Mouse (Mus musculus) heart, postnatal 0 days (tissue): ENCODE measurements at regions not wholly inside any gene's neighbourhood (a gene's known extent, or its start where the extent isn't known, plus 50 kb on each side); places are given as distances from the start of the nearest gene placed in this dataset.
"Not testable (repeated sequence)": the region's sequence is repeated elsewhere in the genome, so short reads cannot be mapped to it uniquely, and the experiment has no call there.

Source experiments
- ATAC-seq: fragments of 200-750 bp; cut with Nextera tagmentation; 2 replicates; pipeline ENCODE4 v1.8.0; 2017; ENCODE audit warnings: low read depth, moderate number of reproducible peaks, moderate library complexity; ENCODE audit not compliant: insufficient read depth
- DNase-seq: peaks from one replicate; pipeline ENCODE4 v3.0.0-alpha.2; 2016; ENCODE audit warnings: low spot score
- H3K27ac ChIP-seq: fragments of 300-500 bp; sonication (generic); 2 replicates; pipeline ENCODE4 v1.5.1; 2014; ENCODE audit warnings: low read depth, mild to moderate bottlenecking
- H3K27me3 ChIP-seq: fragments of 300-500 bp; sonication (generic); 2 replicates; pipeline ENCODE4 v1.6.1; 2014; ENCODE audit warnings: low read length, mixed read lengths; ENCODE audit not compliant: control insufficient read depth, insufficient read depth
- H3K36me3 ChIP-seq: fragments of 300-500 bp; sonication (generic); replicated peaks from 2 replicates; pipeline ENCODE4 v1.6.1; 2014; ENCODE audit warnings: low read length, mixed read lengths; ENCODE audit not compliant: control insufficient read depth, insufficient read depth
- H3K4me1 ChIP-seq: fragments of 300-500 bp; sonication (generic); 2 replicates; pipeline ENCODE4 v1.6.1; 2014; ENCODE audit warnings: antibody characterized with exemption; ENCODE audit not compliant: control insufficient read depth, insufficient read depth
- H3K4me2 ChIP-seq: fragments of 300-500 bp; sonication (generic); 2 replicates; pipeline ENCODE4 v1.6.1; 2014; ENCODE audit warnings: low read depth, mild to moderate bottlenecking, low read length, moderate library complexity
- H3K4me3 ChIP-seq: fragments of 300-500 bp; sonication (generic); 2 replicates; pipeline ENCODE4 v1.5.1; 2014; ENCODE audit warnings: low read depth, low read length
- H3K9ac ChIP-seq: fragments of 300-500 bp; sonication (generic); replicated peaks from 2 replicates; pipeline ENCODE4 v1.6.1; 2014; ENCODE audit warnings: low read depth, low read length, mixed read lengths
- H3K9me3 ChIP-seq: fragments of 300-500 bp; sonication (generic); replicated peaks from 2 replicates; pipeline ENCODE4 v1.6.1; 2016; ENCODE audit warnings: low read length; ENCODE audit not compliant: control insufficient read depth
- CTCF ChIP-seq: IDR thresholded peaks from 2 replicates; pipeline ENCODE4 v1.5.1; 2016; ENCODE audit warnings: antibody characterized with exemption, control low read depth, low read depth
- EP300 ChIP-seq: IDR thresholded peaks from 2 replicates; pipeline ENCODE4 v1.6.1; 2016; ENCODE audit warnings: antibody characterized with exemption, low read depth
- WGBS: fragments of 180-500 bp; shearing (Covaris S2); extraction: QIAGEN DNeasy Blood & Tissue Kit; methylation state at CpG from one replicate; pipeline ENCODE4 v1.1.7; 2014; 5-methylcytosine and 5-hydroxymethylcytosine counted together

DNA sequence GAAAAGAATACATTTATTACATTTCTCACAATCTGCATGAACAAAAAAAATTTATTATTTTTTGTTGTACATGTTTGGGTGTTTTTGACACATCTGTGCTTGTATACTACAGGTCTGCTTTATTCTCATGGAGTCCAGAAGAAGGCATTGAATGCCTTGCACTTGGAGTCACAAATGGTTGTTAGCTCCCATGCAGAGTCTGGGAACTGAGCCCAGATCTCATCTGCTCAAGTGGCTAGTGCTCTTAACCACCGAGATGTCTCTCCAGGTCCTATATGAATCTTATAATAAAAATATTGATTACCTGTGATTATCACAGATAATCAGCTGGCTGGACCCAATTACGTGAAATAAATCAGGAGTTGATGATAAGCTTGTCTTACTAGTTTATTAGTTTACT lies 417.2 kb downstream of the Edem1 start:
- TF ChIP-seq CTCF (no peak), EP300 (no peak)
- 45% methylated on average over 2 of the region's 2 CpGs for WGBS

GRCm38 (mm10) chr6:109246510-109246909 lies 418.1 kb downstream of the Edem1 start:
- WGBS: 48% methylated on average over 2 of the region's 2 CpGs
- not testable (repeated sequence) for H3K36me3 ChIP-seq, H3K4me2 ChIP-seq, H3K9me3 ChIP-seq, H3K4me1 ChIP-seq, DNase-seq, H3K9ac ChIP-seq, H3K4me3 ChIP-seq, H3K27me3 ChIP-seq, H3K27ac ChIP-seq, ATAC-seq

More for the DNA sequence above, 417.2 kb downstream of the Edem1 start:
- no peaks in the 10 kb centered on the region for H3K9me3 ChIP-seq
- H3K4me3 ChIP-seq: no peak overlapping the region
- H3K36me3 ChIP-seq: no peaks in the 10 kb centered on the region
- no peak overlapping the region for H3K9ac ChIP-seq
- no peaks in the 10 kb centered on the region for H3K27me3 ChIP-seq
- no peak overlapping the region for H3K4me2 ChIP-seq
- no peaks in the 10 kb centered on the region for H3K4me1 ChIP-seq
- ATAC-seq (no peak), DNase-seq (no peak)
- no peak overlapping the region for H3K27ac ChIP-seq
